Mouse (Mus musculus): ENCODE results near the gene Dscam.
A peak's percentile ranks its signal among the peaks of the same experiment; 100 is the strongest.

Gene Dscam

DNA sequence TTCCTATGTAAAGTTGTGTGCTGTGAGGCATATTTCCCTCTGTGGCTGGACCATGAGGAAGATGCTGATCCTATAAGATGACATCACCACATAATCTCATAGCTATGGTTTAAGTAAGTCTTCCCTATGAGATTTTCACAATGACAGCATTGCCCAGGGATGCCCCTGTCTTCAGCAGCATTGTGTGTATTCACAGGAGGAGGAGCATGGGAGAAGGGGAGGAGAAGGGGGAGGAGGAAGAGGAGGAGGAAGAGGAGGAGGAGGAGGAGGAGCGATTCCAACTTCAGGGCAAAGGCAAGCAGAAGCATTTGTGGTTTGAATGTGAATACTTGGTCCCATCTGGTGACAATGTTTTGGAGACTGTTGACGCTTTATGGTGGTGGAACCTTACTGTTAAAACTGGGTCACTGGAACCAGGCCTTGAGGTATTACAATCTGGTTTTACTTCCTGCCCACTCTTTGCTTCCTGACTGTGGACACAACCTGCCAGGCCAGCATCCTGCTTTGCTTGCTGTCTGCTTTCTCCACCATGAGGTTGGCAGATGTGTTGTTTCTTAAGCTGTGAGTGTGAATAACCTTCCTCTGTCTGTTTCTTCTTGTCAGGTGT is 154.2 kb downstream of the Dscam start:
- DNase-seq: no peak

DNA sequence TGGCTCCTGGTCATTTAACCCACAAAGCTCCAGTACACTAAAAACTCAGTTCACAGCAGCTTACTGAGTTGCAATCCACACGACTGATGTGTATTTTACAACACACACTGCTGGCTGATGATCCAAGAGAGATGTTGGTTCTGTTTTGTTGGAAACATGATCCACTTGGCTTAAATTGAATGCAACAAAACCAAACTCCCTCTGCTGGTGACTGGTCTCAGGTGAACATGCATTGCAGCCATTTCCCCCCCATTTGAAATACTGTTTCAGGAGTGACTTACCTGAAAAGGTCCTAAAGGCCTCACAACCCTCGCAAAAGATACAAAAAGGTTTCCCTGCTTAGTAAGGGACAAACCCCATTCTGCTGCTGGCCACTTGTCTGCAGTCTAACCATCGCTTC is 156.2 kb downstream of the Dscam start:
- peak; percentile 44 to 48 for DNase-seq

DNA sequence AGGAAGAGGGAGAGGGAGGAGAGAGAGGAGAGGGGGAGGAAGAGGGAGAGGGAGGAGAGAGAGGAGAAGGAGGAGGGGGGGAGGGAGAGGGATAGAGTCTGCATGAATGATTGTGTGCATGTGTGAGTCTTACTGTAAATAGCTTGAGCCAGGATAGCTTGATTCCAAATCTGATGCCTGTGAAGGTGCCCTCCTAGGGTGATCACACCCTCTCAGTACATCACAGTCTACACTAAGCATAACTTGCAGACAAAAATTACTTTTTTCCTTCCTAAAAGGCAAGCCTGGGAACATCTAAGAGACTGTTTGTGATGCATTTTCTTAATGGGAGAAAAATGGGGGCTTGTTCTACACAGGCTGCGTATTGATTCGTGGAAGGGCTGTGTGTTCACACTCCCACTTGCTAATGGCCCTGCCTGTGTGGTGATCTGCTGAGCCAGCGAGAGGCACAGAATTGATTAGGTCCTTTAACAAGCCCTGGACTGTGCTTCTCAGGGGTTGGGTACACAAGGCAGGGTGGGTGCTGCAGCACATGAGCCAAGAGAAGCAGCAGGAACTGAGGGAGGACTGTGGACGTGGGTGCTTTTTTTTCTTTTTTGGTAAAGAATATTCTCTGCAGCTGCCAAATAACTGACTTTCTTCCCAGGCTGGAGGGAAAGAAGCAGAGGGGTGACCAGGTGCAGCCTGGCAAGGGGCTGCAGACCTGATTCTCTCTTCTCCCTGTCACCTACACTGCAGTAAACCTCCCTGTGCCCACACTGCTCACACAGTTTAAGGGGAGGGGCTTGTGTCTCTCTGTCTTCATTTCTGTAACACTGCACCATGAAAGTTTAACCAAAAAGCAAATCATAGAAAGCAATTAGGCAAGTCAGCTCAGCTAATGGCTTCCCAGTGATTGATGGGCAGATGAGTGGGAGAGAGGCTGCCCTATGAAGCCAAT is 161.2 kb downstream of the Dscam start:
- no peak for DNase-seq

DNA sequence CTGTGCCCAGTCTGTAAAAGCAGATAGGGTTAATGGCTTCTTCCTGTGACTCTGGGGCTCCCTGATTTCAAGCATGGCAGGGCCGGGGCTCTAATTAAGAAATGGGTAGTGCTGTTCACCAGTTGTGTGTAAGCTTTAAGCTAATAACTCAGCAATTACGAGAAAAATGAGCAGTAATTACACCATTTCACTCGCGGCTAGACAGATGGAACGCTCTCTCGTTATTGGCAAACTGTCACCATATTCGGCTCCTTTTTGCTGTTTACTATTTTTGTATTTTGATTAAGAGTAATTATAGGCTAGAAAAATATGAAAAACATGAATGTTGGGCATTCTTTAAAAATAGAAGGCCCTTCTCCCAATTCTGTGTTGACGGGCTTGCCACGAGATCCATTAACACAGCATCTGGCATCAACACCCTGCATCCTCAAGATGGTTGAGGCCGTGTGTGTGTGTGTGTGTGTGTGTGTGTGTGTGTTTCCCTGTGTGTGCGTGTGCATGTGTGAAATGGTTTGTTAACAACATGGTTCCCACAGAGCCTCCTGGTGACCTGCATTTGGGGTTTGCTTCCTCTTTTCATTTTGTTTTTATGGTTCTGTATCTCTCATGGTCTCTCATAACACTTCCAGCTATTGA is 162.5 kb downstream of the Dscam start:
- DNase-seq: peak in 1 of 2 experiments; percentile 51

DNA sequence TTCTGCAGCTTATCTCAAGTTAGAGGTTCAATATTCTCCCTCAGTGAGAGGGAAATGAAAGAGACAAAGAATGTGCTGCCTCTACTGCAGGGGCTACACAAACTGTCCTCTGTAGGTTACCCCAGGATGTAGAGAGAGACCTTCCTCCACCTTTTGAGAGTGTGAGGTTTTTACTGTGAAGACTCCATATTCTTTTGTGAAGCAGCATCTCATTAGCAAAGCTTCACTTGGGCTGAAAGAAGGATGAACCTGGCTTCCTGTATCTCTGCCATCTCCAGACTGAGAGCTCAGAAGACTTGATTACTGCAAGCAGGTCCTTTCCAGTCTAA is 163.7 kb downstream of the Dscam start:
- DNase-seq: no peak

DNA sequence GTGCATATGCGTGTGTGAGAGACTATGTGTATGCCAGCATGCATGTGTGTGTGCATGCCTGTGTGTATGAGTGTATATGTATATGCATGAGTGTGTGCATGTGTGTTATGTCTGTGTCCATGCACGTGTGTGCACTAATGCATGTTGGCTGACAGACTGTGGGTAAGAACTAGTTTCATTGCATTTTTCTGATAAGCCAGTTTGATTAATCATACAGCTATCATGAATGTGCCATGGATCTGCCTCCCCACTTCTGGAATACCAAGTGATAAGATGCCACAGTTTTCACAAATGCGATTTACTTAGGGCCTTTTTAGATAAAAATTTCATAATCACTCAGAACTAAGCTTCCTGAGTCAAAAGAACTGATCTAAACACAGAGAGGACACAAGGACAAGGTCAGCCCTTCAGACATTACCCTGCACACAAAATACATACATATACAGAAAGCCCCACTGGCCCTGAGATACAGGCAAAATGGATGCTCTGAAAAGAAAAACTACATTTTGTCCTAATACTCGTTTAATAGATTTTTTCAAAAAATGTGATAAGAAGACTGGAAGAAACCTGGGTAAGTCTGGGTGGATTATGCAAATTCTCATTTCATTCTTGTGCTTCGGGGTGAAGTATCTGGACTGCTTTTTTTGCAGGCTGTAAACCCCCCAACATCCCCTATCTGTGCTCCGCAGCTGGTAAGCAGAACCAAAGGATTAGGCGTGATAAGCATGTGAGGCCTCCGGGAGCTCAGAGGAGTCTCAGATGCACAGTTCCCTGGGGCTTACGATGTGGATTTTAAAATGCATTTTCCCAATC is 164.3 kb downstream of the Dscam start:
- DNase-seq: no peak

DNA sequence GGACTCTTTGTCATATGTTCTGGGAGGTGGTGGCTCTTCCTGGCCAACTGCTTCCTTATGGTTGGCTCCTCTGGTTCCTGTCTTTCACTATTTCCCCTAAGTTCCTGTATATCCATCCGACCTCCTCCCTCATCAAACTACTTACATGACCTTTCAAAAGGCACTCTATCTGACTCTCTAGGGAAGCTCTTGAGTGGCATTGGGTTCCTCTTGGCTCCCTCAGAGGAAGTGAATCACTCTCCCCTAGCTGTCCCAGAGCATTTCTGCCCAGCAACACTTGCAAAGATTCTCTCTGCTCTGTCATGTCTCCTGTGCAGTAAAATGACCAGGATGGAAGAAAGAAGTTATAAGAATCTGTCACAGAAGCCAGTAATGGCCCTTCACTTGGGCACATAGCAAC is 166.6 kb downstream of the Dscam start:
- no peak for DNase-seq

DNA sequence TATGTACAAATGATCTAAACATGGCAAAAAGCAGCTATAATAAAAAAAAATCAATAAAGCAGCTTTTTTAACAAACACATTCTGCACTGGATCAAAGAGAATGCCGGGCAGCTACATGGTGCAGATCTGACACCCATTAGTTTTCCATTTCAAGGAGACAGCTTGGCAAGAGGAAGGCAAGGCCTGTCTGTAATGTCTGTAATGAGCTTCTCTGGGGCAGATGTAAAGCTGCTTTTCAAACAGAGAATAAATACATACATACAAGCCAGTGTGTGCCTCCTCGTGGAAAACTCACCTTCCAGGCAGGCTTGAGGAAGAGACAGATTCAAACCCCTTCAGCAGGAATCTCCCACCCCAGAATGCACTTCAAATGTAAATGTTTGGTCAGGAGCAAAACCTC is 167.7 kb downstream of the Dscam start:
- no peak for DNase-seq

DNA sequence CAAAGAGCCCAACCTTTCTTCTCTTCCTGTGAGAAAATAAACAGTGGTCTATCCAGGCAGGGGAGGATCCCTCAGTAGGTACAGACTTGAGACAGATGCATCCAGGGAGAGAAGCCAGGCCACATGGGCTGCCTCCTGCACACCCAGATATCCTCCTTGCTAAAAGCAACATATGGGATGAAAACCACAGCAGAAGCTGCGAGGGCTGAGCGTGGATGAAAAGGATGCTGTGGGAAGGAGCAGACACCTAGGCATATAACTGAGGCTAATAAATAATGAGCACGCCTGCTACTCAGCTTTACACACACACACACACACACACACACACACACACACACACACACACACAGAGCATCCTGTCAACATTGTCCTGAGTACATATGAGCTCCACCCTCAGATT is 168.4 kb downstream of the Dscam start:
- DNase-seq: peak; percentile 17 to 37

DNA sequence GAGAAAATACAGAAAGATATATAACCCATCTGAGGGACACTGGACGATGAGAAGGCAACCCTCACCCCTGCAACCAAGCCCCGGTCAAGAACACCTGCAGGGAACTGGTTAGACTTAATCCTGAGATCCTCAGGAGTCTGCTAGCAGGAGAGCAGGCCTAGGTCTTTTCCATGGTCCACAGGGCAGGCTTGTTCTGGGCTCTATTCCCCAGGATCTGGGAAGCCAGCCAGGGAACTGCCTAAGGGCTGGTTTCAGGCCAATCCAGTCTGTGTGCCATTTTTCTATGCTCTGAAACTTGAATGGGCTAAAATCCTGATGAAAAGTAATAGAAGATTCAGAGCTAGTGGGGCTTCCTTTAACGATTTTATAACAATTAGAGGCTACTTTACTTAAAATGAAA is 173.7 kb downstream of the Dscam start:
- DNase-seq: peak; percentile 98 to 99

DNA sequence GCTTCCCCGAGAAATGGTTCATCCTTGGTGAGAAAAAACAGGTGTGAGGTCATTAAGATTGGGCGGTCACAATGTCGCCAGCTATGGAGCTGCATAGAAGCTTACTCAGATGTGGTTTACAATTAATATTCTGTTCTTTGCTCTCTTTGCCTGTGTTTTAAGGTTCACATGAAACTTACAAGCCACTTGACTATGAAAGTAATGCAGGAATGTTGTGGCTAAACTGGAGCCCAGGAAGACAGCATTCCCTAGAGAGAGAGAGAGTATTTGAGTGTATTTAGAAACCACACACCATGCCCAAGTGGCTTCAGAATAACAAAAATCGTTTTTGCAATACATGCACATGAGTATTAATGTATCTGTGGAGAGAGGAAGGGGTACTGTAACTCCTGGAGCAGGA is 174.7 kb downstream of the Dscam start:
- DNase-seq: no peak

DNA sequence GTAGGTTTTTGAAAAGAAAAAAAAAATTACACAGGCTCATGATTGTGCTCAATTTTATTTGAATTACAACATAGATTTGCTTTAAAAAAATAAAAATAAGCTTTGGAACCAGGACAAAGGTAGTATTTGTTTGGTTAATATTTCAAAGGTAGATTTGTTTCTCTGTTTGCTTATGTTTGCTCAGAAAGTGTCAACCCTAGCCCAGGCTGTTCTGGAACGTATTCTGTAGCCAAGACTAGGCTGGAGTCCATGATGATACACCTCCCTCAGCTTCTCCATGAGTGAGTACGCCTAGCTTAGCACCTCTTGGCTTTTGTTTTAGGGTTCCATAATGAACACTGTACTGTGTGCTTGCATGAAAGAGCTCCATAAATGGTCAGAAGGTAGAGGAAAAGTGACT is 183.2 kb downstream of the Dscam start:
- no peak for DNase-seq

DNA sequence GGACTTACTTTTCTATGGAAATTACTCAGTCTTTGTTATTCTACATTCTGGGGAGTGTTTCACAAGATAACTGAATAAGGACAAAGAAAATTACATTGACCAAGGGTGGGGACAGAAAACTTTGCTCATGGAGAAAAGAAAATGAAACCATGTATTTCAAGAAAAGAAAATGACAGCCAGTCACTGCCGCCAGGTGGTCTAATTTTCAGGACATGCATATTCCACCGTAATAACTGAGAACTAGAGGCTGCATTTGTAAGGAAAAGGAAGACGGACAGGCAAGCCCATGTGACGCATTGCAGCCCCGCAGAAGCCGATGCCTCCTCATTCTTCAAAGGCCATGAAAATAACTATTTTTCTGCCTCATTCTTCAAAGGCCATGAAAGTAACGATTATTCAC is 197.3 kb downstream of the Dscam start:
- no peak for DNase-seq

DNA sequence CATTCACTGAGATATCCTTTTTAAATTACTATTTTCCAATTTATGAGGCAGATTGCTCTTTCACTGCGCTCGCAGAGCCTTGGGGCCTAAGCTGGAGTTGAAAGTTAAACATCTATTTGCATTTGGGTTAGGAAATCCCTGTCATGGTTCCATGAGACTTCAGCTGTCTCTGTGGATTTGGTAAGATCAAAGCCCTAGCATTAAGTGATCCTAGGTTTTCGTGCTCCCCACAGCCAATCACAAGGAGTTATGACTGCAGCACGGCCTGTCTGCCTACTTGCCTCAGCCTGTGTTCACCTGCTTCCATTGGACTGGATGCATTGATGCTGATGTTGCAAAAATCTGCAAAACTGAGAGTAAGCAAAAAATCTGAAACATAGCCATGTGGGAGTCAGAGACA is 198.8 kb downstream of the Dscam start:
- DNase-seq: no peak

DNA sequence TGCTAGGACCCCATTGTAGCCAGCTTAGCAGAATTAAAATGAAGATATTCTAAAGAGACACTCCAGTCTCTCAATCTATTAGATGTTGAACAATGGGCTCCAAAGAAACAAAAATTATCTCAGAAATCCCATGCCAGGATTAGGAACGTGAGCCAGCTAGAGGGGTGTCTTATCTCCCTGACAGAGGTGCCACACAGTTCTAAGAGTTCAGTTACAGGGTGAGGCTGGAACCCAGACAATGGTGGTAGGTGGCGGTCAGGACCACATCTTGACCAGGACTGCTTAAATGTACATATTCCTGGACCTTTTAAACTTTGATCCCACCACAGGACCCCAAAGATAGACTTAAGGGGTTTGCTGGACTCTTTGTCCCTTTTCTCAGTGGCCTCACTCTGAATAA is 200.1 kb downstream of the Dscam start:
- no peak for DNase-seq

DNA sequence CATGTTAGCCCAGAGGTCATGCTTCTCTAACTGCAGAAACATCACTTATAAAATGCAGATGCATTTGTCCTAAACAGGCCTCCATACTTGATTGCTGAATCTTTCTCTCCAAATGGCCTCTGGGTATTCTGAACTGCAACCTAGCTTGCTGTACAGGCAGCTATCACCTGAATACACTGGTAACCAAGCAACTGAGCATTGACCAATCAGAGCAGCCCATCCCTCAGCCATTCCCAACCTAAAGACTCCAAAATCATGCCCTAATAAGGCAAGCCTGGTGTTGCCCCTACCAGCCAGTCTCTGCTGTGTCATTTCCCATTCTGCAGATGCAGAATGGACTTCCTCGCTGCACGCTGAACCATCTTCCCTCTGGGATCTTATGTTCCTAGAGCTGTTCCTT is 200.9 kb downstream of the Dscam start:
- DNase-seq: no peak

DNA sequence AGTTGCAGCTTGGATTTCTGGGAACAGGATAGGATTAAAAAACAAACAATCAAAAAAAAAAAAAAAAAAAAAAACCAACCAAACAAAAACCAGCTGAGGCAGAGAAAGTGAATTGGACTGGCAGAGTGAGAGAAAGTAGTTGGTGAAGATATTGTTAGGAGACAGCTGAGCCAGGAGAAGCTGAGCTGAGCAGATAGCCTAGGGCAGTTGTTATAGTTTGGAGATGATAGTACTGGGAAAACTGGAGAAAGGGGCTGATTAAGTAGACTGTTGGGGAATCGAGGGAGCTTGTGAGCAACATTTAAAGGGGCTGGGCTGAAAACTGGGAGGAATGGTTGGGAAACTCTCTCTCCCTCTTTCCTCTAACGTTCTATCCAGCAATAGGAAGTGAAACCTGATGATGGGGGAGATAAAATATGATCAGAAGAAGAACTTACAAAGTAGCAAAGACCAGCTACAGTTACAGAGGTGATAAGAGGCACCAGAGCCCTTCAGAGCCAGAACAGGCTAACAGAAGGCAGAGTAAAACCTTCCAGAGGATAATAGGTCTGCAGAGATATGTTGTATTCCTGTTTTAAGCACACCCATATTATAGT is 201.6 kb downstream of the Dscam start:
- DNase-seq: no peak

DNA sequence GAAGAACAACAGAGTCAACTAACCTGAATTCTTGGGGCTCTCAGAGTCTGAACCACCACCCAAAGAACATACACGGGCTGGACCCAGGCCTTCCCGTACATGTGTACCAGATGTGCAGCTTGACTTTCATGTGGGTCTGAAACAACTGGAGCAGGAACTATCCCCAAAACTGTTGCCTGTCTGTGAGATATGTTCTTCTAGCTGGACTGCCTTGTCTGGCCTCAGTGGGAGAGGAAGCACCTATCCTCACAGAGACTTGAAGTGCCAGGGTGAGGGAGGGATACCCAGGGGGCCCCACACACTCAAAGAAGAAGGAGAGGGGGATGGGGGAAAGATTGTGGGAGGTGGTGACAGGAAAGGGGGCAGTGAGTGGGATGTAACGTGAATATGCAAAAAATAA is 210.9 kb downstream of the Dscam start:
- no peak for DNase-seq

DNA sequence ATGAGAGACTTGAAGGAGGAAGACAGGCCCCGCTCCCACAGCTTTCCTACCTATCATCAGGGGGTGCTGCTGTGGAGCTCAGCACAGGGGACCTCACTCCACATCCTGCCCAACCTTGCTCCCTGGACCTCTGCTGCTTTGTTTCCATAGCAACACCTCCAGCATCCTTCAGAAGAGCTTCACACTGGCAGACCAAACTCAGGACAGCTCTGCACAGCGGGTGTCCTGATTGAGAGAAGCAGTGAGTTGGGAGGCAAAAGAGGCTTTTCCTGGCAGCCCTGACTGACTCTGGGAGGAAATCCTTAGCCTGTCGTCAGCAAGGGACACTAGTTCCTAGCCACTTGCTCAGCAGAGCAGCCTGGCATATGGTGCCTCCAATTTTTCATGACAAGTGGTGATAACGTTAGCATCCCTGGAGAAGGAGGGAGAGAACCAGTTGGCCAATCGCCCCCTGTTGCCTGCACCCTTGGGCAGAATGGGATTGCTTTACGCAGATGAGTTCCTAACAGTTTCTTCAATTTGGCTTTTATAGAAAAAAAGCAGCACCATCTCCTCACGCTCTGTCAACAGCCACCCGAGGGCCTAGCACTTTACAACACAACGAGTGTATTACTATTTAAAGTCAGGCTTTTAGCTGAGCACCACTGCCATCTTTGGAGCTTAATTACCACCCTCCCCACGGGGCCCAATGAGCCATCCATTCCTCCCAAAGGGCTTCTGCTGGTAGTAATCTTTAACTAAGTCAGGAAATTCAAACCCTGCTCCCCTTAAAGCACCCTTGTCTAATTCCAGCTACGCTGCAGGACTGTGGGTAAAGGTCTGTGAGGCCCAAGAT is 224.9 kb downstream of the Dscam start:
- DNase-seq: peak; percentile 79 to 80

DNA sequence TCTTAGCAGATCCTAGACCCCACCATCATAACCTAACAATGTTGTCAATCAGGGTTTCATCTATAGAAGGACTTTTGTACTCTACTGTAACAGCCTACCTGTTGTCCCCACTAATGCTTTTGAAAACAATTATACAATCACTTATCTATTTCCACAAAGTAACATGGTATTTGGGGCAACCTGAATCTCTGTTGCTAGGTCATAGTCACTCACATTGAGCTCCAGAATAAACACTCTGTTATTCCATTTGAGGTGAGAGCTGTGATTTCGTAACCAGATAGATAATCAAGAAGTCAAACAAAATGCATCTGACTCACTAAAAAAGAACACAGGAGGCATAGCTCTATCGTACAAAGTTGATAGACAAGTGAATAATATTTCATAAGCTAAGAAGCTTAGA is 226.9 kb downstream of the Dscam start:
- no peak for DNase-seq

DNA sequence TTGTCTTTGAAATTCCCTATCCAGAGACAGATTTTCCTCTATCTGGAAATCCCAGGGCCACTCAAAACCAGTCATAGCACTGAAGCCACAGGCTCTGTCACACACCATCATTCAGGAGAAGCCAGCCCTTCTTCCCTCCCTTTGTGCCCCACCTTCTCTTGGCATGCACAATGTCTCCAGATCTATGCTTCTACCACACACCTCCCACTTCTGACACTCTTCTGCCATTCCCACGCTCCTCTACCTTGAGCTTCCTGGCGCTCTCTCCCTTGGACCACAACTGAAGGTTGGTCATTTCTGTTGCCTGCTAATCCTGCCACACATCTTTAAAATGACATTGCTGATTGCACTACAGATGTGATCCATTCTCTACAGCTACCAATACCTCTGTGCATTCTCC is 235.8 kb downstream of the Dscam start:
- DNase-seq: no peak

DNA sequence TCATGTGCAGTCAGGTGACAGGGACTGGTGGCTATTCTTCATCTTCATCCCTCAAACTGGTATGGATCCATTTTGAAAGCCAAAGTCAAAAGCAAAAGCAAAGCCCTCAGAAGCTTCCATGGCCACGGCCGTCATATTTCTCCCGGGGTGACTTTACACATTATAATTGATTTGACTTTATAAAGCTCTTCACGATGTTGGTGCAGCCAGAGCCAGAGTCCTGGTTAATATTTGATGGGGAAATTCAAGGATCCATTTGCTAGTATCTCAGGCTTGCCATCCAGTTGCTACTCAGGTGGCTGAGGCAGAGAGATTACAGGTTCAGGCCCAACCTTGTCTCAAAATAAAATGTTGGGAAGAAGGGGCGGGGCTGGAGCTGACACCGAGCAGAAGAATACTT is 238.3 kb downstream of the Dscam start:
- DNase-seq: no peak
